10 mouse cellular contexts compared by ENCODE assay signal in the genomic region with DNA sequence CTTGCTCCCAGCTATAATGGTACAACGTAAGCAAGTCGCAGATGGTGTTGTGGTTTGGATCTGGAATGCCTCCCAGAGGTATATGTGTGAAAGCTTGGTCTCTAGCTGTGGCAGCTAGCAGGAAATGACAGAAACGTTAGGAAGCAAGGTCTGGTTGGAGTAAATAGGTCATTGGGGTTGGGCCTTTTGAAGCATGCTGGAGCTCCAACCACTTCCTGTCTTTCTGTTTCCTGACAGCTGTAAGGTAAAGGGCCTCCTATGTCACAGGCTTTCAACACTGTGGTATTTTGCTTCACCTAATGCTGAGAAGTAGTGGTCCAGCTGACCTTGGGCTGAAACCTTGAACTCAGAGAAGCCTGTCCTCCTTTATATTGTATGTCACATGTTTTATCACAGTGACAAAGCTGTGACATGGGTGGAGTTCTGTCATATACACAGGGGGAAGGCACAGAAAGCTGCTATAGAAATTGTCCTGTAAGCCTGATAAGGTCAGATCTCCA.
DNase-seq lines count a peak whose midpoint lies in the region; ATAC-seq lines count a peak whose summit lies in the region.
"Had no signal": no experiment of that assay in that cellular context is flagged by ENCODE, and none has a peak within 500 bp of the region (broad histone marks: within the 10 kb centered on the region; RNA-seq: fewer than 3 reads in every experiment).

No protein-coding gene starts in this region.

- intact Hi-C loops in heart, postnatal 25 days (cut with DNase I) = no loop called here

- no peak overlapping the region for H3K27ac ChIP-seq in liver, embryonic 11.5 days (ENCODE audit: low read depth, low read length)
- no peak overlapping the region for H3K27ac ChIP-seq in midbrain, embryonic 16.5 days (ENCODE audit: low read length)
- H3K27ac ChIP-seq: embryonic facial prominence, embryonic 12.5 days had no signal

- no peaks in the 10 kb centered on the region for H3K36me3 ChIP-seq in liver, embryonic 11.5 days (ENCODE audit: control insufficient read depth, insufficient read depth, low read length)
- H3K36me3 ChIP-seq in midbrain, embryonic 16.5 days (ENCODE audit: control insufficient read depth, insufficient read depth, low read length) = no peaks in the 10 kb centered on the region
- H3K36me3 ChIP-seq: embryonic facial prominence, embryonic 12.5 days had no signal

- no peak overlapping the region for H3K4me2 ChIP-seq in liver, embryonic 11.5 days
- H3K4me2 ChIP-seq in midbrain, embryonic 16.5 days (ENCODE audit: low read length) = no peak overlapping the region
- H3K4me2 ChIP-seq: embryonic facial prominence, embryonic 12.5 days; heart, embryonic 11.5 days had no signal

- H3K4me3 ChIP-seq in liver, embryonic 11.5 days (ENCODE audit: low read depth, low read length) = no peak overlapping the region
- H3K4me3 ChIP-seq in midbrain, embryonic 16.5 days (ENCODE audit: low read depth, low read length) = no peak overlapping the region
- H3K4me3 ChIP-seq: embryonic facial prominence, embryonic 12.5 days had no signal

- no peaks in the 10 kb centered on the region for H3K27me3 ChIP-seq in liver, embryonic 11.5 days (replicated peaks; ENCODE audit: control insufficient read depth, insufficient read depth, low read length)
- no peaks in the 10 kb centered on the region for H3K27me3 ChIP-seq in midbrain, embryonic 16.5 days (ENCODE audit: control insufficient read depth, insufficient read depth, low read depth, low read length)
- H3K27me3 ChIP-seq: embryonic facial prominence, embryonic 12.5 days had no signal

- H3K9ac ChIP-seq in liver, embryonic 11.5 days (ENCODE audit: low read depth, low read length) = no peak overlapping the region
- H3K9ac ChIP-seq in midbrain, embryonic 16.5 days (ENCODE audit: low read depth, low read length) = no peak overlapping the region
- H3K9ac ChIP-seq: embryonic facial prominence, embryonic 12.5 days had no signal

- H3K4me1 ChIP-seq in liver, embryonic 11.5 days (replicated peaks; ENCODE audit: control insufficient read depth, insufficient read depth, low read length) = peaks cover 18% of the 10 kb centered on the region
- peaks cover 5% of the 10 kb centered on the region; the same call in 1 of the 2 replicates for H3K4me1 ChIP-seq in midbrain, embryonic 16.5 days (ENCODE audit: control insufficient read depth, insufficient read depth, low read length)
- H3K4me1 ChIP-seq: embryonic facial prominence, embryonic 12.5 days had no signal

- WGBS in liver, embryonic 11.5 days = 11% methylated on average over 3 of the region's 3 CpGs
- 75% methylated on average over 3 of the region's 3 CpGs for WGBS in midbrain, embryonic 16.5 days

- H3K9me3 ChIP-seq in liver, embryonic 11.5 days (ENCODE audit: control insufficient read depth, low read length) = no peaks in the 10 kb centered on the region
- no peaks in the 10 kb centered on the region for H3K9me3 ChIP-seq in midbrain, embryonic 16.5 days (replicated peaks; ENCODE audit: control insufficient read depth, low read length, poor library complexity, severe bottlenecking)
- H3K9me3 ChIP-seq: embryonic facial prominence, embryonic 12.5 days had no signal

- peak; percentile 45; the same call in 1 of the 2 replicates for ATAC-seq in liver, embryonic 11.5 days (replicated peaks; ENCODE audit: low FRiP score)
- no peak for ATAC-seq in midbrain, embryonic 16.5 days

- peak; percentile 87 for DNase-seq in heart, adult 11 months
- DNase-seq in heart, postnatal 25 days (ENCODE audit: low spot score) = no peak
- DNase-seq in CD4-positive, CD25-positive, alpha-beta regulatory T cell, adult 2 months (ENCODE audit: low read depth, low spot score) = peak; percentile 87
- no peak for DNase-seq in liver, embryonic 11.5 days (ENCODE audit: low spot score)
- DNase-seq in spleen, postnatal 36 days (ENCODE audit: low spot score in 2 of 2) = peak; percentile 70 to 75
- no peak for DNase-seq in adrenal gland, adult 2 months
- DNase-seq in urinary bladder, adult 2 months (ENCODE audit: low spot score) = no peak

Comparison
In these comparisons a context has a peak if more than half of its experiments do, and no peak if none do; other contexts are left out.
1. DNase-seq: peak in heart, adult 11 months (single experiment), CD4-positive, CD25-positive, alpha-beta regulatory T cell, adult 2 months (single experiment) and spleen, postnatal 36 days (2 of 2); none in heart, postnatal 25 days (single experiment), liver, embryonic 11.5 days (single experiment), adrenal gland, adult 2 months (single experiment) and urinary bladder, adult 2 months (single experiment).